Mouse (Mus musculus) midbrain, embryonic 12.5 days (tissue): Measurements from ENCODE around the gene Ntng1. TPM values are rescaled to one million over a fixed set of nuclear protein-coding genes. Genes with fewer than 3 reads are reported as not detected.
A peak's percentile ranks its signal among the peaks of the same experiment; 100 is the strongest.

Experiments used
- ATAC-seq: fragments of 200-750 bp; cut with Nextera tagmentation; 2 replicates; pipeline ENCODE4 v1.8.0; 2017; ENCODE audit warnings: low read depth, moderate TSS enrichment, moderate library complexity; ENCODE audit not compliant: low FRiP score
- H3K27ac ChIP-seq: fragments of 300-500 bp; sonication (generic); replicated peaks from 2 replicates; pipeline ENCODE4 v1.5.1; 2016; ENCODE audit warnings: mild to moderate bottlenecking
- H3K27me3 ChIP-seq: fragments of 300-500 bp; sonication (generic); 2 replicates; pipeline ENCODE4 v1.6.1; 2016; ENCODE audit warnings: mild to moderate bottlenecking
- H3K36me3 ChIP-seq: fragments of 300-500 bp; sonication (generic); 2 replicates; pipeline ENCODE4 v1.6.1; 2016
- H3K4me1 ChIP-seq: fragments of 300-500 bp; sonication (generic); 2 replicates; pipeline ENCODE4 v1.6.1; 2016
- H3K4me2 ChIP-seq: fragments of 300-500 bp; sonication (generic); replicated peaks from 2 replicates; pipeline ENCODE4 v1.6.1; 2016; ENCODE audit warnings: mild to moderate bottlenecking, moderate library complexity
- H3K4me3 ChIP-seq: fragments of 300-500 bp; sonication (generic); 2 replicates; pipeline ENCODE4 v1.5.1; 2016; ENCODE audit warnings: mild to moderate bottlenecking
- H3K9ac ChIP-seq: fragments of 300-500 bp; sonication (generic); replicated peaks from 2 replicates; pipeline ENCODE4 v1.6.1; 2016; ENCODE audit warnings: mild to moderate bottlenecking, moderate library complexity
- H3K9me3 ChIP-seq: fragments of 300-500 bp; sonication (generic); 2 replicates; pipeline ENCODE4 v1.6.1; 2016; ENCODE audit warnings: mild to moderate bottlenecking
- WGBS: fragments of 180-500 bp; shearing (Covaris S2); methylation state at CpG from one replicate; pipeline ENCODE4 v1.1.7; 2016; 5-methylcytosine and 5-hydroxymethylcytosine counted together
- polyA plus RNA-seq: library from polyadenylated mRNA; unstranded; fragments of >200 nt; fragmentation: Nextera tagmentation; extraction: Ambion mirVana; gene quantifications from 2 replicates; pipeline ENCODE4 v1.2.1, GENCODE M21; 2016

Ntng1 gene
- polyA plus RNA-seq, 1 experiment from 2014 or later, result 6.9 TPM

- no peaks in the 10 kb centered on the region for H3K27me3 ChIP-seq
- peak; percentile 60 for ATAC-seq
- H3K27ac ChIP-seq, result peak overlapping the region; percentile 39
- H3K9ac ChIP-seq, result no peak overlapping the region
- peak overlapping the region; percentile 34 for H3K4me2 ChIP-seq
- H3K4me3 ChIP-seq, result 0 out of 2 replicates have a peak overlapping the region, but pooled peaks have one; percentile 10
- no peaks in the 10 kb centered on the region for H3K9me3 ChIP-seq
- whole genome bisulfite sequencing, result 48% methylated on average over 18 of the region's 18 CpGs
- no peaks in the 10 kb centered on the region for H3K36me3 ChIP-seq
- peaks cover 6% of the 10 kb centered on the region for H3K4me1 ChIP-seq
Observed at GRCm38 (mm10) chr3:110131043-110131891, 12.5 kb downstream of the Ntng1 start.

- H3K4me3 ChIP-seq, result no peak overlapping the region
- no peak overlapping the region for H3K9ac ChIP-seq
- H3K4me1 ChIP-seq, result peaks cover 6% of the 10 kb centered on the region
- H3K9me3 ChIP-seq, result no peaks in the 10 kb centered on the region
- WGBS, result 59% methylated on average over 6 of the region's 6 CpGs
- ATAC-seq, result no peak
- no peak overlapping the region for H3K27ac ChIP-seq
- H3K27me3 ChIP-seq, result no peaks in the 10 kb centered on the region
- no peaks in the 10 kb centered on the region for H3K36me3 ChIP-seq
- H3K4me2 ChIP-seq, result no peak overlapping the region
Observed at GRCm38 (mm10) chr3:110129607-110130006, 14.2 kb downstream of the Ntng1 start.

GRCm38 (mm10) chr3:110105982-110106381, 37.8 kb downstream of the Ntng1 start:
- H3K4me1 ChIP-seq, result no peaks in the 10 kb centered on the region
- H3K4me2 ChIP-seq, result no peak overlapping the region
- no peak overlapping the region for H3K4me3 ChIP-seq
- 44% methylated on average over 2 of the region's 2 CpGs for WGBS
- ATAC-seq, result no peak
- no peak overlapping the region for H3K9ac ChIP-seq
- no peaks in the 10 kb centered on the region for H3K9me3 ChIP-seq
- no peaks in the 10 kb centered on the region for H3K27me3 ChIP-seq
- no peak overlapping the region for H3K27ac ChIP-seq
- H3K36me3 ChIP-seq, result no peaks in the 10 kb centered on the region

- Histone ChIP-seq H3K36me3 (no peaks in the 10 kb centered on the region), H3K9me3 (no peaks in the 10 kb centered on the region), H3K27ac (no peak overlapping the region), H3K4me1 (no peaks in the 10 kb centered on the region), H3K9ac (no peak overlapping the region), H3K4me3 (no peak overlapping the region), H3K27me3 (no peaks in the 10 kb centered on the region), H3K4me2 (no peak overlapping the region)
- ATAC-seq, result no peak
- 80% methylated on average over 2 of the region's 2 CpGs for WGBS
Observed at GRCm38 (mm10) chr3:110094407-110094806, 49.4 kb downstream of the Ntng1 start.

GRCm38 (mm10) chr3:110094003-110094402, 49.8 kb downstream of the Ntng1 start:
- no peak overlapping the region for H3K9ac ChIP-seq
- WGBS, result 70% methylated on average over 3 of the region's 3 CpGs
- H3K4me3 ChIP-seq, result no peak overlapping the region
- H3K9me3 ChIP-seq, result no peaks in the 10 kb centered on the region
- no peak for ATAC-seq
- H3K4me1 ChIP-seq, result no peaks in the 10 kb centered on the region
- no peaks in the 10 kb centered on the region for H3K36me3 ChIP-seq
- no peaks in the 10 kb centered on the region for H3K27me3 ChIP-seq
- no peak overlapping the region for H3K27ac ChIP-seq
- H3K4me2 ChIP-seq, result no peak overlapping the region

GRCm38 (mm10) chr3:110092521-110092920, 51.3 kb downstream of the Ntng1 start:
- no peak overlapping the region for H3K4me3 ChIP-seq
- no peak overlapping the region for H3K9ac ChIP-seq
- no peaks in the 10 kb centered on the region for H3K36me3 ChIP-seq
- no peak for ATAC-seq
- H3K27ac ChIP-seq, result no peak overlapping the region
- no peaks in the 10 kb centered on the region for H3K27me3 ChIP-seq
- WGBS, result 87% methylated on average over 3 of the region's 3 CpGs
- H3K4me2 ChIP-seq, result no peak overlapping the region
- H3K9me3 ChIP-seq, result no peaks in the 10 kb centered on the region
- no peaks in the 10 kb centered on the region for H3K4me1 ChIP-seq

- no peak overlapping the region for H3K27ac ChIP-seq
- no peak overlapping the region for H3K4me3 ChIP-seq
- no peaks in the 10 kb centered on the region for H3K36me3 ChIP-seq
- H3K4me1 ChIP-seq, result no peaks in the 10 kb centered on the region
- H3K4me2 ChIP-seq, result no peak overlapping the region
- no peak overlapping the region for H3K9ac ChIP-seq
- WGBS, result 86% methylated on average over 6 of the region's 6 CpGs
- no peaks in the 10 kb centered on the region for H3K27me3 ChIP-seq
- H3K9me3 ChIP-seq, result no peaks in the 10 kb centered on the region
- no peak for ATAC-seq
Observed at GRCm38 (mm10) chr3:110087189-110087588, 56.6 kb downstream of the Ntng1 start.

GRCm38 (mm10) chr3:110085336-110085735, 58.5 kb downstream of the Ntng1 start:
- WGBS, result 49% methylated on average over 2 of the region's 2 CpGs
- H3K4me2 ChIP-seq, result no peak overlapping the region
- no peak for ATAC-seq

GRCm38 (mm10) chr3:110064709-110065256, 79.0 kb downstream of the Ntng1 start:
- Histone ChIP-seq H3K4me1 (no peaks in the 10 kb centered on the region), H3K36me3 (no peaks in the 10 kb centered on the region), H3K9me3 (no peaks in the 10 kb centered on the region), H3K4me3 (no peak overlapping the region), H3K4me2 (no peak overlapping the region), H3K9ac (no peak overlapping the region), H3K27me3 (no peaks in the 10 kb centered on the region), H3K27ac (no peak overlapping the region)
- WGBS, result 89% methylated on average over 6 of the region's 6 CpGs
- no peak for ATAC-seq

More at GRCm38 (mm10) chr3:110085336-110085735, 58.5 kb downstream of the Ntng1 start:
- no peaks in the 10 kb centered on the region for H3K9me3 ChIP-seq
- no peaks in the 10 kb centered on the region for H3K36me3 ChIP-seq
- H3K4me3 ChIP-seq, result no peak overlapping the region
- H3K4me1 ChIP-seq, result no peaks in the 10 kb centered on the region
- no peaks in the 10 kb centered on the region for H3K27me3 ChIP-seq
- no peak overlapping the region; the same call in 1 of the 2 replicates for H3K27ac ChIP-seq
- H3K9ac ChIP-seq, result no peak overlapping the region

GRCm38 (mm10) chr3:110055915-110056314, 87.9 kb downstream of the Ntng1 start:
- Histone ChIP-seq H3K9me3 (no peaks in the 10 kb centered on the region), H3K9ac (no peak overlapping the region), H3K4me3 (no peak overlapping the region), H3K27ac (no peak overlapping the region), H3K4me2 (no peak overlapping the region), H3K27me3 (no peaks in the 10 kb centered on the region), H3K36me3 (no peaks in the 10 kb centered on the region), H3K4me1 (no peaks in the 10 kb centered on the region)
- 93% methylated on average over 6 of the region's 6 CpGs for WGBS
- ATAC-seq, result no peak

- Histone ChIP-seq H3K36me3 (no peaks in the 10 kb centered on the region), H3K4me2 (no peak overlapping the region), H3K9me3 (no peaks in the 10 kb centered on the region), H3K4me3 (no peak overlapping the region), H3K27me3 (no peaks in the 10 kb centered on the region), H3K9ac (no peak overlapping the region), H3K27ac (no peak overlapping the region), H3K4me1 (no peaks in the 10 kb centered on the region)
- no peak for ATAC-seq
- WGBS, result 91% methylated on average over 6 of the region's 6 CpGs
Observed at GRCm38 (mm10) chr3:110055433-110055832, 88.4 kb downstream of the Ntng1 start.

GRCm38 (mm10) chr3:110054125-110054524, 89.7 kb downstream of the Ntng1 start:
- 87% methylated on average over 2 of the region's 2 CpGs for WGBS
- no peak for ATAC-seq
- no peaks in the 10 kb centered on the region for H3K4me1 ChIP-seq
- H3K4me3 ChIP-seq, result no peak overlapping the region
- H3K36me3 ChIP-seq, result no peaks in the 10 kb centered on the region
- H3K9me3 ChIP-seq, result no peaks in the 10 kb centered on the region
- H3K4me2 ChIP-seq, result no peak overlapping the region
- no peaks in the 10 kb centered on the region for H3K27me3 ChIP-seq
- no peak overlapping the region for H3K27ac ChIP-seq
- no peak overlapping the region for H3K9ac ChIP-seq
